Mouse (Mus musculus): ENCODE measurements around the gene Dnah7a.
"Not testable (repeated sequence)": the region's sequence is repeated elsewhere in the genome, so short reads cannot be mapped to it uniquely, and the experiment has no call there.

DNA sequence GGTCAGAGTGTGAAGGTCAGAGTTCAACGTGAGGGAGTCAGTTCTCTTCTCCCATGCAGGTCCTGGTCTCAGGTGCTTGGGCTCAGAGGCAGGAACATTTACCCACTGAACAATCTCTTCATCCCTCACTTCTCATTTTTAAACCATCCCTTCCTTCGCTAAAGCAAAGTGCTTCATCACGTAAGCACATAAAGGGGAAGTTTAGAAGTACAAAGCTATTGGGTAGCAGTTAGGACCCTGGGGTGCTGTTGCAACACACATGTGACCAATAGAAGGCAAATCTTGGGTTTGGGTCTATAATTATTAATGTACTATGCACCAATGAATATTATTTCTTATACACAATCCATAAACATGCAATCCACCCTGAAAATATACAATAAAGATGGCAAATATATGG lies 148.7 kb downstream of the Dnah7a start:
- not testable (repeated sequence) for TF ChIP-seq EP300 (optimal IDR thresholded peaks at IDR 0.05); CTCF (IDR thresholded peaks at IDR 0.05; ENCODE audit: low read depth)
